Mouse (Mus musculus): Measurements from ENCODE around the gene Cit.

GRCm38 (mm10) chr5:116026561-116026960 is 181.5 kb downstream of the Cit start:
- TF ChIP-seq CTCF (IDR thresholded peaks at IDR 0.05) (no peak), EP300 (IDR thresholded peaks at IDR 0.05) (no peak)
